Mouse (Mus musculus): Measurements from ENCODE around the gene Lrguk. TPM values are rescaled to one million over a fixed set of nuclear protein-coding genes. Genes with fewer than 3 reads are reported as not detected.

Gene Lrguk
- 0.59 and 0.63 TPM in 2 replicates for polyA plus RNA-seq (2014; fragmentation: Nextera tagmentation; extraction: Ambion mirVana)

DNA sequence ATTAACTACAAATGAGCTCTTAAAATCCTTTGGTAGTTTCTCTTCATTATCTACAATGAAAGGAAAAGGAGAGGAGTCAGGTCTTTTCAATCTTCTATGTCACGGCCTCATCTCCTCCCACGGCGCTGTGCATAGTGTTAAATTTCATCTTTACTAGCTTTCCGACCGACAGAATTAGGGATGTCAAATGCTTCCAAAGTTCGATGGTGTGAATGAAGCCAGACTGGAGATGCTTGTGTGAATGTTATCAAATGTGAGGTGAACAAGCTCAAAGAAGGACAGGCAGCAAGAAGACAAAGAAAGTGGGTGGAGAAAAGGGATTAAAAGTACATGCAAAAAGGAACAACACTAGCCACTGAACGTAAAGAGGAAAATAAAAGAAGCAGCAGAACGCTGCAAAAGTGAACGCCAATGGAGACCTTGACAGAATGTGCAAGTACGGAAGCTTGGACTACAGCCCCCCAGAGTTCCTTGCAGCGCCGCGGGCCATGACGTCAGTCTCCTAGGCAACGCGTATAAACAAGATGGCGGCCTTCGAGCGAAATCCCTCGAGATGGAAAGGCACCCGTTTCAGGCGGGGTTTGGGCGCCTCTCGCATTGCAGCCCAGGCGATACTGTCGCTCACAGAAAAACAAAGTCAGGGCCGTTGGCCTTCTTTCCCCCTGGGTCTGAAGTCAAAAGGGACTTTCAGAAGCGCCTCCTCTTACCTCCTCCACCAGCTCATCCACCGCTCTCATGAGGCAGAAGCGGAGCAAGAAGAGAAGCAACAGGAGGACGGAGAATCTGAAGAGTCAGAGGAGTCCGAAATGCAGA, at the start of gene Lrguk:
Gene Lrguk, plus strand, starts transcription at position 516 of the 813 bp plus-strand sequence.
- peak within 1 kb of the TSS; percentile 30 to 53; a peak in 2 of 4 replicates for H3K27ac ChIP-seq (replicated peaks in 1 of 2; ENCODE audit: control insufficient read depth in 1 of 2, insufficient read depth in 1 of 2, low read depth in 2 of 2, low read length in 2 of 2)
- WGBS = 4% methylated on average over 32 of the region's 32 CpGs
- peak; percentile 84 for ATAC-seq (ENCODE audit: insufficient number of reproducible peaks, insufficient read depth, low FRiP score, low read depth)
- peak within 1 kb of the TSS; percentile 60 to 62 for H3K4me3 ChIP-seq (ENCODE audit: control insufficient read depth in 1 of 2, insufficient read depth in 1 of 2, low read depth in 1 of 2, low read length in 2 of 2)
- peak within 1 kb of the TSS; percentile 71 for H3K9ac ChIP-seq (ENCODE audit: low read length)
- no peaks in the 10 kb centered on the region for H3K36me3 ChIP-seq (ENCODE audit: control insufficient read depth, insufficient read depth, low read length)
- H3K4me1 ChIP-seq (ENCODE audit: control insufficient read depth in 2 of 2, insufficient read depth in 2 of 2, low read length in 2 of 2) = peaks cover 2 to 3% of the 10 kb centered on the region in 2 experiments; a peak in 2 of 4 replicates
- H3K9me3 ChIP-seq (ENCODE audit: control insufficient read depth, low read length) = no peaks in the 10 kb centered on the region
- H3K27me3 ChIP-seq (ENCODE audit: control insufficient read depth, insufficient read depth, low read length) = no peaks in the 10 kb centered on the region
- peak within 1 kb of the TSS; percentile 78 for H3K4me2 ChIP-seq (ENCODE audit: low read length)

DNA sequence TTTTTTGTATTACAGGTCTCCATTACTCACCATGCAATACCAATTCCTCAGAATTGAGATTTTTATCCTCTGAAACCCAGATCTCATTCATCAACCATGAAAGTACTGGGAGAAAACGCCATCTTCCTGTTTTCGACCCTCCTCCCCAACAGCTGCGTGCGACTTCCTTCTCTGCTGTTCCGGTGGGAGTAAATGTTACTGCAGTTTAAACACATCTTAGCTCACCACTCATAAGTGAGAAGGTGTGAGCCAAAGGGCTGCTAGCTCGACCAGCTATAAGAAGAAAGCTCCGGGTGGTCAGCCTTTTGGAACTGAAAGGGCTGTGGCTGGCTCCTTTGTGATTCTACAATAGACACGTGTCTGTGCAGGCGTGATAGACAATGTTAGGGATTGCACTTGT, 46.5 kb upstream of the Lrguk start:
- no peak overlapping the region for H3K9ac ChIP-seq (ENCODE audit: low read length)
- WGBS = 80% methylated on average over 9 of the region's 9 CpGs
- H3K4me1 ChIP-seq (ENCODE audit: control insufficient read depth in 2 of 2, insufficient read depth in 2 of 2, low read length in 2 of 2) = peaks cover 7 to 9% of the 10 kb centered on the region in 2 experiments; a peak in 3 of 4 replicates
- no peak overlapping the region for H3K4me2 ChIP-seq (ENCODE audit: low read length)
- H3K27ac ChIP-seq (replicated peaks in 1 of 2; ENCODE audit: control insufficient read depth in 1 of 2, insufficient read depth in 1 of 2, low read depth in 2 of 2, low read length in 2 of 2) = no peak overlapping the region
- H3K27me3 ChIP-seq (ENCODE audit: control insufficient read depth, insufficient read depth, low read length) = no peaks in the 10 kb centered on the region
- H3K4me3 ChIP-seq (ENCODE audit: control insufficient read depth in 1 of 2, insufficient read depth in 1 of 2, low read depth in 1 of 2, low read length in 2 of 2) = no peak overlapping the region
- ATAC-seq (ENCODE audit: insufficient number of reproducible peaks, insufficient read depth, low FRiP score, low read depth) = no peak
- H3K9me3 ChIP-seq (ENCODE audit: control insufficient read depth, low read length) = no peaks in the 10 kb centered on the region
- H3K36me3 ChIP-seq (ENCODE audit: control insufficient read depth, insufficient read depth, low read length) = no peaks in the 10 kb centered on the region

DNA sequence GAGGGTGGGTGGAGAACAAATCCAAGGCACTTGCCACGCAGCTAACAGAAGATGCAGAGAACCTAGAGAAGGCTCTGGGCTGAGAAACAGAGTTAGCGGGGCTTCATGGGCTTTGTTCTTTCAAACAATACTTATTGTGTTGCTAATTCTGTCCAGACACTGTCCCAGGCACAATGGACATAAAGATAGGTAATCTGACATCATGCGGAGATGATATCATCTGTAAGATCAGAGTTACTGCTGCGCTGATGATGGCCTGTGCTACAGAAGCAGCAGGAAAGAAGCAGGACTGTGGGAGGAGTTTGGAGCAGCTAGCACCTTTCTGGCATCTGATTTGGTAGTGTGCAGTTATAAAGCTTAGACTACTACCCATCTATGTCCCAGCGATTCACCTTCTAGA, 42.1 kb upstream of the Lrguk start:
- ATAC-seq (ENCODE audit: insufficient number of reproducible peaks, insufficient read depth, low FRiP score, low read depth) = no peak
- H3K4me1 ChIP-seq (ENCODE audit: control insufficient read depth in 2 of 2, insufficient read depth in 2 of 2, low read length in 2 of 2) = peaks cover 7 to 9% of the 10 kb centered on the region in 2 experiments; a peak in 3 of 4 replicates
- no peak overlapping the region for H3K4me2 ChIP-seq (ENCODE audit: low read length)
- H3K4me3 ChIP-seq (ENCODE audit: control insufficient read depth in 1 of 2, insufficient read depth in 1 of 2, low read depth in 1 of 2, low read length in 2 of 2) = no peak overlapping the region
- H3K27ac ChIP-seq (replicated peaks in 1 of 2; ENCODE audit: control insufficient read depth in 1 of 2, insufficient read depth in 1 of 2, low read depth in 2 of 2, low read length in 2 of 2) = no peak overlapping the region
- H3K27me3 ChIP-seq (ENCODE audit: control insufficient read depth, insufficient read depth, low read length) = no peaks in the 10 kb centered on the region
- H3K36me3 ChIP-seq (ENCODE audit: control insufficient read depth, insufficient read depth, low read length) = no peaks in the 10 kb centered on the region
- H3K9me3 ChIP-seq (ENCODE audit: control insufficient read depth, low read length) = no peaks in the 10 kb centered on the region
- 66% methylated on average over 5 of the region's 5 CpGs for WGBS
- H3K9ac ChIP-seq (ENCODE audit: low read length) = no peak overlapping the region

DNA sequence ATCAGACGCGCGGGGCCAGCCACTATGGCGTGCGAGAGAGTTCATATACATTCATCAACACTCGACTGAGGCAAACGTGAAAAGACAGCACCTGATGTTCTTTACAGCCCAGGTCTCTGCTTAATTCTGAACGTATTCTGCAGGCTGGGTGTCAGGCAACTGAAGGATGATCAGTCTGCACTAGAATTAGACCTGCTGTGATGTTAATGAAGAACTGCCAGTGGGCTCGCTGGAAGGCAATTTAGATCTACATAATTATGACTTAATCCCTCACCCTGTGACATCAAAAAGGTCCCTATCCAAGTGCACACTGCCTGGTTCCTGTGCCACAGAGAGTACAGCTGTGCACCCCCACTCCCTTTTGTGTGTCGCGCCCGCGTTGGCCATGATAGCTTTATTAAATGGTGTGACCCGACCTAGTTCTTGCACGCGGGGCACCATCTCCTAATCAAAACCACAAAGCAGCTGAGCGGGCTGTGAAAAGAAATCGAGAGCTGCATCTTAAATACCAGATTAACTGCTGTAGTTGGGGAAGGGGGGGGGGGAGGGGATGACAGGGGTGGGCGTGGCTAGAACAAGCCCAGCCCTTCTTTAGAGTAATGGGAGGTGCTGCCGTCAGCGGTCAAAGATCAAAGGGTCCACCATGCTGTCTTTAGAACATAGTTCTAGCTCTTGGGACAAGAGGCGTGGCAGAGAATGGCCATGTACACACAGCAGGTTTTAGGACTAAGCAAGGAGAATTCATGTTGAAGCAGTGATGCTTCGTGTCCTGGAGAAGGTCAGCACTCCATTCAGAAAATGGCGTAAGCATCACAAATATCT, 36.8 kb upstream of the Lrguk start:
- no peak overlapping the region for H3K4me2 ChIP-seq (ENCODE audit: low read length)
- no peaks in the 10 kb centered on the region for H3K27me3 ChIP-seq (ENCODE audit: control insufficient read depth, insufficient read depth, low read length)
- H3K9ac ChIP-seq (ENCODE audit: low read length) = no peak overlapping the region
- ATAC-seq (ENCODE audit: insufficient number of reproducible peaks, insufficient read depth, low FRiP score, low read depth) = no peak
- H3K4me1 ChIP-seq (ENCODE audit: control insufficient read depth in 2 of 2, insufficient read depth in 2 of 2, low read length in 2 of 2) = no peaks in the 10 kb centered on the region
- no peaks in the 10 kb centered on the region for H3K36me3 ChIP-seq (ENCODE audit: control insufficient read depth, insufficient read depth, low read length)
- WGBS = 53% methylated on average over 24 of the region's 24 CpGs
- H3K4me3 ChIP-seq (ENCODE audit: control insufficient read depth in 1 of 2, insufficient read depth in 1 of 2, low read depth in 1 of 2, low read length in 2 of 2) = no peak overlapping the region
- no peak overlapping the region for H3K27ac ChIP-seq (replicated peaks in 1 of 2; ENCODE audit: control insufficient read depth in 1 of 2, insufficient read depth in 1 of 2, low read depth in 2 of 2, low read length in 2 of 2)
- no peaks in the 10 kb centered on the region for H3K9me3 ChIP-seq (ENCODE audit: control insufficient read depth, low read length)

GRCm38 (mm10) chr6:33993842-33994241, 35.4 kb upstream of the Lrguk start:
- Histone ChIP-seq H3K4me1 (ENCODE audit: control insufficient read depth in 2 of 2, insufficient read depth in 2 of 2, low read length in 2 of 2) (no peaks in the 10 kb centered on the region), H3K36me3 (ENCODE audit: control insufficient read depth, insufficient read depth, low read length) (no peaks in the 10 kb centered on the region), H3K9ac (ENCODE audit: low read length) (no peak overlapping the region), H3K4me3 (ENCODE audit: control insufficient read depth in 1 of 2, insufficient read depth in 1 of 2, low read depth in 1 of 2, low read length in 2 of 2) (no peak overlapping the region), H3K9me3 (ENCODE audit: control insufficient read depth, low read length) (no peaks in the 10 kb centered on the region), H3K27ac (replicated peaks in 1 of 2; ENCODE audit: control insufficient read depth in 1 of 2, insufficient read depth in 1 of 2, low read depth in 2 of 2, low read length in 2 of 2) (no peak overlapping the region), H3K4me2 (ENCODE audit: low read length) (no peak overlapping the region), H3K27me3 (ENCODE audit: control insufficient read depth, insufficient read depth, low read length) (no peaks in the 10 kb centered on the region)
- ATAC-seq (ENCODE audit: insufficient number of reproducible peaks, insufficient read depth, low FRiP score, low read depth) = no peak
- WGBS = 74% methylated on average over 6 of the region's 6 CpGs

DNA sequence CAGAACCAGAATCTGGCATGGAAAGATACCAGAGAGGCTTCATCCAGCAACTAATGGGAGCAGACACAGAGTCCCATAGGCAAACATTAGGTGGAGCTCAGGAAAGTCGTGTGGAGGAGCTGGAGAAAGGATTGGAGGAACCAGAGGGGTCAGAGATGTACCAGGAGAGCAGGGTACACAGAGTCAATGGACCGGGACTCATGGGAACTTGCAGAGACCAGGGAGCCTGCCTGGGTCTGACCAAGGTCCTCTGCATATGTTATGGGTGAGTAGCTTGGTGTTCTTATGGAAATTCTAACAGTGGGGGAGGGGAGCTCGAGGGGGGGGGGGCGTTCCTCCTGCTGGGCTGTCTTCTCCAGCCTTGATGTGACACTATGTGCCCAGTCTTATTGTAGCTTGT, 30.7 kb upstream of the Lrguk start:
- Histone ChIP-seq H3K9ac (ENCODE audit: low read length) (no peak overlapping the region), H3K4me1 (ENCODE audit: control insufficient read depth in 2 of 2, insufficient read depth in 2 of 2, low read length in 2 of 2) (no peaks in the 10 kb centered on the region), H3K36me3 (ENCODE audit: control insufficient read depth, insufficient read depth, low read length) (no peaks in the 10 kb centered on the region), H3K4me2 (ENCODE audit: low read length) (no peak overlapping the region), H3K9me3 (ENCODE audit: control insufficient read depth, low read length) (no peaks in the 10 kb centered on the region), H3K4me3 (ENCODE audit: control insufficient read depth in 1 of 2, insufficient read depth in 1 of 2, low read depth in 1 of 2, low read length in 2 of 2) (no peak overlapping the region), H3K27ac (replicated peaks in 1 of 2; ENCODE audit: control insufficient read depth in 1 of 2, insufficient read depth in 1 of 2, low read depth in 2 of 2, low read length in 2 of 2) (no peak overlapping the region), H3K27me3 (ENCODE audit: control insufficient read depth, insufficient read depth, low read length) (no peaks in the 10 kb centered on the region)
- WGBS = 34% methylated on average over 4 of the region's 4 CpGs
- ATAC-seq (ENCODE audit: insufficient number of reproducible peaks, insufficient read depth, low FRiP score, low read depth) = no peak

DNA sequence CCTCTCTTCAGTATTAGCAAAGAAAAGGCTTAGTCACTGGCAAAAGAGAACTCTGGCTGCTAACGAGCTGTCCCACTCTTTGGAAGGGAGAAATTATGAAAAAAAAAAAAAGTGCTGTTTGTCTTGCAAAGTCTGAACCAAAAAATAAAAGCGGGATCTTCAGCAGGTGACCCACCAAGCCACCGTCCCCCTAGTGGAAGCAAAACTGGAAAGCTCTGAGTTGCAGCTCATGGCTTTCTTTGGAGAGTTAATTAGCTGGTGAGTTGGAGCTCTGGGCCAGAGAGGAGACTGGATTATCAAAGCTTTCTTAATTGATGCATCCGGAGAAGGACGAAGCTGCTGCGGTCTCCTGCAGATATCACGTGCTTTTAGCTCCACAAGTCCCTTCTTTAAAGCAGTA, 29.7 kb upstream of the Lrguk start:
- H3K9me3 ChIP-seq (ENCODE audit: control insufficient read depth, low read length) = no peaks in the 10 kb centered on the region
- no peak overlapping the region for H3K9ac ChIP-seq (ENCODE audit: low read length)
- H3K4me2 ChIP-seq (ENCODE audit: low read length) = no peak overlapping the region
- no peak overlapping the region for H3K27ac ChIP-seq (replicated peaks in 1 of 2; ENCODE audit: control insufficient read depth in 1 of 2, insufficient read depth in 1 of 2, low read depth in 2 of 2, low read length in 2 of 2)
- WGBS = 30% methylated on average over 7 of the region's 7 CpGs
- H3K4me1 ChIP-seq (ENCODE audit: control insufficient read depth in 2 of 2, insufficient read depth in 2 of 2, low read length in 2 of 2) = no peaks in the 10 kb centered on the region
- no peaks in the 10 kb centered on the region for H3K27me3 ChIP-seq (ENCODE audit: control insufficient read depth, insufficient read depth, low read length)
- no peaks in the 10 kb centered on the region for H3K36me3 ChIP-seq (ENCODE audit: control insufficient read depth, insufficient read depth, low read length)
- no peak for ATAC-seq (ENCODE audit: insufficient number of reproducible peaks, insufficient read depth, low FRiP score, low read depth)
- H3K4me3 ChIP-seq (ENCODE audit: control insufficient read depth in 1 of 2, insufficient read depth in 1 of 2, low read depth in 1 of 2, low read length in 2 of 2) = no peak overlapping the region
